Mouse (Mus musculus) kidney, adult 18-20 months (tissue): ENCODE measurements around the gene Tpmt.
A peak's percentile ranks its signal among the peaks of the same experiment; 100 is the strongest.

Experiments
- DNase-seq: peaks from one replicate; pipeline ENCODE4 v3.0.0; 2021

Tpmt gene

DNA sequence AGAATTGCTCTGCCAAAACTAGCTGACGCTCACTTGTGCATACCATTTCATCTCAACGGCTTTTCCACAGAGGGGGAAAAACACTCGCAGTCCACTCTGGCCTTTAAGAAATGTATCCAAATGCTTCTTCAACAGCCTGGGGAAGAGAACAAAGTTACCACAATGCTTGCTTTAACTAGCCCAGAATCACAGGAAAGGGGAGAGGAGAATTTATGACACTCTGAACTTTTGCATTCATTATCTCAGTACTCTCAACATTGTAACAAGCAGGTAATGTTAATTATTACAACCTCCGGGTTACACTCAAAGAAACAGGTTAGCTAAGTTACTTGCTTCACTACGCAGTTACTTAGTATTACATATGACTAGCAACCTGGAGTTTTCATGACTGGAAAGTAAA lies 4.5 kb downstream of the Tpmt start:
- peak; percentile 38 for DNase-seq

DNA sequence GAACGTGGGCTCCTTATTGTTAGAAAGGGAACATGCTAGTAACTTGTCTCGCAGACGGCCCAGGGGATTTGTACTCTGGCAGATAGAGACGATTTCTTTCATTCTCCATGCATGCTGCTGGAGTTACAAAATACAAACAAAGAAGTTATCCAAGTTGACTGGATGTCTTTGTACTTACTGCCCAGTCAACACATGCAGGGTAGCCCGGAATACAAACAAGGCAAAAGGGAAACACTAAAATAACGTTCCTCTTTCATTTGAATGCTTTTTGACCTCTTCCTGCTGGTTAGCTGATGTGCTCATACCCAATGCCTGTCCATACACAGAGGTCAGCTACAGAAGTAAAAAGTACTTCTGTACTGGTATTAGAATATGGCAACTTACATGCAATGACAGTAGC lies 6.6 kb downstream of the Tpmt start:
- no peak for DNase-seq

GRCm38 (mm10) chr13:47033602-47034001 lies 10.9 kb downstream of the Tpmt start:
- DNase-seq = no peak

- DNase-seq = peak; percentile 49
Measured at GRCm38 (mm10) chr13:47030376-47031107, 14.0 kb downstream of the Tpmt start.

DNA sequence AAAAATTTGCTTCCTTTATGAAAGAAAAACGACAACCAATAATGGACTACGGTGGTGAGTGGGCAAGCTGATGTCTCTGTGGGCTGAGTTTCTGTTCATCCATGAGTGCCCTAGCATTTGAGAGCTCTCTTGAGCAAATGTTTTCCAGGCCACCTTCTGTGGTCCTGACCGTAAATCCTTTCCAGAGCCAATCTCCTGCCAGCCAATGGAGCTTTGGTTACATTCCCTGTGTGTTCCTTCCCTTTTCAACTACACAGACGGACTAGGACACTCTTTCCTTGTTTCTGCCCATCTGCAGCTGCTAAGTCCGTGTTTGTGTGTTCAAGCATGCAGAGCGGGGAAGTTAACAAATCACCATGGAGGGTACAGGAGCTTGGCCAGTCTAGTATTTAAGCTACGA lies 23.7 kb downstream of the Tpmt start:
- no peak for DNase-seq

DNA sequence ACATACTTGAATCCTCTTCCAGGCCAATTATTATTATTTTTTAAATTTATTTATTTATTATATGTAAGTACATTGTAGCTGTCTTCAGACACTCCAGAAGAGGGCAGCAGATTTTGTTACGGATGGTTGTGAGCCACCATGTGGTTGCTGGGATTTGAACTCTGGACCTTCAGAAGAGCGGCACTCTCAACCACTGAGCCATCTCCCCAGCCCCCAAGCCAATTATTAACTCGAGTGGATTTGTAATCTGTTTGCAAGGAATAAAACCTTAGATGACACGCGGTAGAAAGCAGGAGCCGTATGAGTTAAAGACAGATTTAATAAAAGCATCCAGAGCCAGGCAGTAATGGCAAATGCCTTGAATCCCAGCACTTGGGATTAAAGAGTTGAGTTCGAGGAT lies 24.8 kb downstream of the Tpmt start:
- no peak for DNase-seq

DNA sequence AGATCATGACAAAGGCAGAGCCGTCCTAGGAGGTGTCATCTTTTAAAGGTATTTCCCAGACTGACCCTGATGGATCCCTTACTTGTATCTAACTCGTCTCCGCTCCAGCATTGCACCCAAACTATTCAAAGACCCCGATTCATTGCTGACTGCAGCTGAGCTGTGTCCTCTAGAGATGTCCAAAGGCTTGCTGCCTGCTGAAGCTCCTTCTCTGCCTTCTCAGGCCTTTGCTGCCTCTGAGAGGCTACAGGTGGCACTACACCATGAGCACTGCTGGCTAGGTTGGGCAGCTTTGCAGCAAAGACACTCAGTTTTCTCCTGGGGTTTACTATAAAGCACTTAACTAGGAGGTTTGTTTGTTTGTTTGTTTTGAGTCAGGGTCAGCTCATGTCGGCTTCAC lies 27.3 kb downstream of the Tpmt start:
- DNase-seq = peak; percentile 59

DNA sequence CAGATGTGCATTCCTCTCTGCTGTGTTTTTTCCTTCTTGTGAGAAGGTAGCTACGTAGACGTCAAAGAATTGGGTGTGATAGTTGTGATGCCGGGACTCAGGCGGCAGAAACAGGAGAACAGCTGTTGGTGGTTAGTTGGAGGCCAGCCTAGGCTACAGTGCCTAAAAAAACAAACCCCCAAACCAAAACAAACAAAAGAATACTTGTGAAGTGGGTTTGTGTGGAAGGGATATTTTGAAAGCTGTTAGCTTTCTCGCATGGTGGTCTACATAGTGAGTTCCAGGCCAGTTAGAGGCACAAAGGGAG lies 29.4 kb downstream of the Tpmt start:
- no peak for DNase-seq

GRCm38 (mm10) chr13:47014334-47015194 lies 30.0 kb downstream of the Tpmt start, which contains the start of gene Nhlrc1:
Gene Nhlrc1, minus strand, starts transcription at chr13:47014850.
- DNase-seq = peak; percentile 85

DNA sequence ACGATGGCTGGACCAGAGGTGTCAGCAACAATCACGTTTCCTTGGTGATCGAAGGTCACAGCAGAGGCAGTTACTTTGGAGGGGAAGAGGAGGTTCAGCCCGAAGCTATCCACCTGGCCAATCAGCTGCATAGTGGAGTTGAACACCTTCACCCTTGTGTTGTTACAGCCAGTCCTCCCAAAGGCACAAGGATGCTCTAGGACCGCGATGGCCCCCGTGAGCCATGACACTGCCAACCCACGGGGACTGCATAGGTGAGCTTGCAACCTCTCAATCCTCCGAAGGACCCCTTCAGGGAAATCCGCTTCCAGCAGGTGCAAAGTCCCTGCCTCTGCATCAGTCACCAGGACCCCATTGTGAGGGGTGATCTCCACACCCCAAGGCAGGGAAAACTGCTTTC lies 30.8 kb downstream of the Tpmt start:
- no peak for DNase-seq

DNA sequence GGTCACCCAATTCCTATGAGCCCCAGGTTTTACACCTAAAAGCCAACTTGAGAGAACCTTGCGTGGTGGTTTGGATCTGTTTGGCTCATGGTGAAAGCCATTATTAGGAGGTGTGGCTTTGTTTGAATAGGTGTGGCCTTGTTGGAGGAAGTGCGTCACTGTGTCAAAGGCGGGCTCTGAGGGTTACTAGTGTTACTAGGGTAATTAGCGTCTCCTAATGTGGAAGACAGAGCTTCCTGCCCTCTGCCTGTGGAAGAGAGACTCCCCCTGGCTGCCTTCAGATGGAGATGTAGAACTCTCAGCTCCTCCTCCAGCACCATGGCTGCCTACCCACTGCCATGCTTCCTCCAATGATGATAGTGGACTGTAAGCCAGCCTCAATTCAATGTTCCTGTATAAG lies 42.9 kb downstream of the Tpmt start:
- no peak for DNase-seq

DNA sequence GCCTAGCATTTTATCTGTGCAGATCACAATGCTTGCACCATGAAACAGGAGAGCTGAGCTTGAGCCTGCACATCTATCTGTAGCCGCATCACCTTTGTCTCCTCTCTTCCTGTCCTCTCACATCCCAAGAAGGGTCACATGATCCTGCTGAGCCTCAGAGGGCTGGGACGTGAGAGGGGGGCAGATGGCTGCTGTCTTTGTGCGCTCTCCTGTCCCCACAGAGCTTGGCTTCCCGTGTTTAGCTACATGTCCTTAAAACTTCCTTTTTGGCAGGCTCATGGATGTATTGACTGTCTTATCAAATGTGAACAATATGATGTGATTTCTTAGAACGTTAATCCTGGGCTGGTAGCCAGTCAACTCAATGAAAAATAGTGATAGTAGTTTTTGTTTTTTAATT lies 45.0 kb downstream of the Tpmt start:
- no peak for DNase-seq

- no peak for DNase-seq
Measured at GRCm38 (mm10) chr13:46997355-46997754, 47.2 kb downstream of the Tpmt start.

DNA sequence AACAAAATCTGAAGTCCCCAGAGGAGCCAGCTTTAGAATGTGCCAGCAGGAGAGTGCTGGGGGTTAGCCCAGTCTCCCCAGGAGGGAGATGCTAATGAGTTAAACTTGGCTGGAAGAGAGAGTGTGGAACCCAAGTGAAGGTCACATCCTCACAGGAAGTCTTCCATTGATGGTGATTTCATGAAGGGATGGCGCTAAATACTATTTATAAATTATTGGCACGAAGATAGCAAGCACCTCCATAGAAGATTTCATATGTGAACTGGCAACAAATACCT lies 51.3 kb downstream of the Tpmt start:
- no peak for DNase-seq

DNA sequence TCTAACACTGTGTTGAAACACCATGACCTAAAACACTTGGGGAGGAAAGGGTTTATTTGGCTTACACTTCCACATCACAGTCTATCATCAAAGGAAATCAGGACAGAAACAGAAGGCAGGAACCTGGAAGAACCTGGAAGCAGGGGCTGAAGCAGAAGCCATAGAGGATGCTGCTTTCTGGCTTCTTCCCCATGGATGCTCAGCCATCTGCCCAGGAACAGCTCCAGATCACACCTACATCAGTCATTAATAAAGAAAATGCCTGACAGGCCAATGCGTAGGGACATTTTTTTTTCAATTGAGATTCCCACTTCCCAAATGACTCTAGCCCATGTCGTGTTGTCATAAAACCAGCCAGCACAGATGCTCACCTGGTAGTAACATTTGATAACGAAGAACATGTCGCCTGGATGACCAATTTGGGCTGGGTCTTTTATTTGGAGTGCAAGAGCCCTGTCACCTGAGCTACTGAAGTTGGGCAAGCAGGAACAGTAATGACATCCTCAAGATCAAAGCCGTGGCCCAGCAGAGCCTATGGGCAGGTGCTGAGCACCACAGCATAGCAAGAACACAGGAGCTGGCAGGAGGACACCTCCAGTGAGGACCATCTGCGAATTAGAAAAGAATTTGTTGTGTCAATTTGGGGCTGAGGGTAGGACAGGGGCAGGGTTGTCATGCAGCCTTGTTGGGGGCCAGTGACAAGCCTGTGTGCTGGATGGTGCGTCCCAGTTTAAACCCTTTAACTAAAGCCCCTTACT lies 51.8 kb downstream of the Tpmt start:
- DNase-seq = no peak

- no peak for DNase-seq
Measured at GRCm38 (mm10) chr13:46990376-46991011, 54.0 kb downstream of the Tpmt start.

GRCm38 (mm10) chr13:46987941-46988340 lies 56.6 kb downstream of the Tpmt start:
- no peak for DNase-seq

DNA sequence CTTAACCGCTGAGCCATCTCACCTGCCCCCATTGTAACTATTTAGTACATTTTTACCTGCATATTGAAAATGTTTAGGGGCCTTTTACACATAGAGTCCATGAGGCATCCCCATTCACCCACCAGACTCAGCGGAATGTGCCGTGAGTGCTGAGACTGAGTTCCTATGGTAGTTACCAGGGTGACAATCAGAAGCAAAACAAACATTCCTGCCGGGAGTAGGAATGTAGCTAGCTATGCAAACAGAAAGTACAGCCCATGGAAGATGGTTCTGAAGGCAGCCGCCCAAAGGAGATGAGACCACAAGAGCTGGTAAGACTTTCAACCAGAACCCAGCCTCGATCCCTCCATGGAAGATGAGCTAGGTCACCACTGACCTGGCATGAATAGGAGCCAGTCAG lies 58.3 kb downstream of the Tpmt start:
- DNase-seq = no peak

DNA sequence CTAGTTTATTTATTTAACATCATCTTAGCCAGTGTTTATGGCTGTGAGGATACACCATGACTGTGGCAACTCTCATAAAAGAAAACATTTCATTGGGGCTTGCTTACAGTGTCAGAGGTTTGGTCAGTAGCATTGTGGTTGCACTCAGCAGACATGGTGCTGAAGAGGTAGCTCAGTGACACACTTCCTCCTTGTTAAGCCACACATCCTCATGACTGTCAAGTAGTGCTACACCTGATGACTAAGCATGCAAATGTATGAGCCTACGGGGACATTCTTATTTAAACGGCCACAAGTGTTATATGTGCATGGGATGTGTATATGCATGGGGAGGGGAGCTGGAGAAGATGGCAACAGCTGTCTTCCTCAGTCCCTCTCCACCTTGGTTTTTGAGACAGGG lies 60.7 kb downstream of the Tpmt start:
- no peak for DNase-seq

DNA sequence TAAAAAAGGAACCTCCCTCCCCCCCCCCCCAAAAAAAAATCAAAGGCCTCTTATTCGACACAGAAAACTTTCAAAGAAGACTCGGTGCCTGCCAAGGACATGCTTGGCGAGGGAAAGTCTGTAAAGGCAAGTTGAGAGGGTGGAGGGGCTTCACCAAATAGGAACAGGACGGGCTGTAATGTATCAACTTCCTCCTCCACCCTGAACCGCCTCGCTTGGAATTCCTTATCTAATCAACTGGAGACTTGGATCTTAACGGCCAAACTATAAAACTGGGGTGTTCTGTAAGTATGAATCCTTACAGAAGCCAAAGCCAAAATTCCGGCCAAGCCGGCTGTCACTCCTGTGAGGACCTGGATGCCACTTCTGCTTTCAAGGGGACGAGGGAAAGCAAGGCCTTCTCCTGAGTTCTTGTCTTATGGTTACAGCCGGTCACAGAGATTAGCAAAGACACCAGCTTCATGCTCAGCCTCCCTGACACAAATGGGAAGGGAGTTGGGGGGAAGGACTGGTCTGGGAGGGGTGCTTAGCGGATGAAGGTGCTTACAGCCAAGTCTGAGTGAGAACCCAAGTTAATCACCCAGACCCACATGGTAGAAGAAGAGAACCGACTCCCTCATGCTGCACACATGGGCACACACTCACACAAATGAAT lies 64.6 kb downstream of the Tpmt start:
- DNase-seq = no peak

DNA sequence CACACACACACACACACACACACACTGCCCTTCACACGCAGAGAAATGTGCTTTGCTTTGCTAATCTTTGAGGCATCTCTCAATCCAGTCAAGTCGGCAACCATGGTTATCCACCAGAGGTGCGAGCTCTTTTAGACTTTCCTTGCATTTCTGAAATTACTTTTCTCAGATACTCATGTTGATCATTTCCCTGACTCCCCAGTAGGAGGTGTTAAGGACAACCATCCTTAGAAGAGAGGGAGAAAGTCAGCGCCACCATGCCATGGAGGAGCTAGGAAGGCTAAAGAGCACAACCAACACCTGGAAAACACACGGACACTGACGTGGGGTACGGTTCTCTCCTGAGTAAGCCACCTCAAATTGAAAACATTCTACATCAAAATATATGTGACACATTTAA lies 68.0 kb downstream of the Tpmt start:
- DNase-seq = no peak

- no peak for DNase-seq
Measured at GRCm38 (mm10) chr13:46975930-46976329, 68.6 kb downstream of the Tpmt start.

DNA sequence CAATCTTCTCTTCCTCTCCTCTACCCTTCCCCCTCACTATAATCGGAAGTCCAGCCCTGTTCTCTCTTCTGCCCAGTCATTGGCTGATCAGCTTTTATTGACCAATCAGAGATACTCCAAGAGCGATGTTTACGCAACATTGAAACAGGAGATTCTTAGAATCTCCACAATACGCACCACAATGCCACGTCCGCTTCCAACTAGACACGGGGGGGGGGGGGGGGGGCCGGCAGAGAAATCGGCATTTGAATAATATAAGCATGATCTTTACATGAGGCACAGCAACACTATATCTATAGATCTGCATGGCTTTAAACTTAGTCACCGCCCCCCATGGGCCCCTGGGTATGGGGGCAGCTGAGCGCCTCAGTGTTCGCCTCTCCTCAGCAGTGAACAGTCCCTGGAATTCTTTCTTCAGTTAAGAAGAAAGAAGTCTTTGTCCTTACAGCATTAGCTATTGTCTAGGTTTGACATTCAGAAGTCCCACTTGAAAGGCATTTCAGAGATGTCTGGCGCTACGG lies 69.4 kb downstream of the Tpmt start:
- no peak for DNase-seq
